Mouse (Mus musculus) stomach, postnatal 0 days (tissue): Measurements from ENCODE around the gene Kcnj10. TPM values are rescaled to one million over a fixed set of nuclear protein-coding genes. Genes with fewer than 3 reads are reported as not detected.
A peak's percentile ranks its signal among the peaks of the same experiment; 100 is the strongest.

Experiments used
- ATAC-seq: fragments of 200-750 bp; cut with Nextera tagmentation; 2 replicates; pipeline ENCODE4 v1.8.0; 2017; ENCODE audit not compliant: low FRiP score, low TSS enrichment
- DNase-seq: peaks from one replicate; pipeline ENCODE4 v3.0.0-alpha.2; 2016; ENCODE audit warnings: low spot score
- H3K27ac ChIP-seq: fragments of 300-500 bp; sonication (generic); replicated peaks from 2 replicates; pipeline ENCODE4 v1.5.1; 2014; ENCODE audit warnings: mild to moderate bottlenecking, control low read depth
- H3K27me3 ChIP-seq: fragments of 300-500 bp; sonication (generic); 2 replicates; pipeline ENCODE4 v1.6.1; 2014; ENCODE audit warnings: low read length; ENCODE audit not compliant: control insufficient read depth, insufficient read depth
- H3K36me3 ChIP-seq: fragments of 300-500 bp; sonication (generic); 2 replicates; pipeline ENCODE4 v1.6.1; 2014; ENCODE audit warnings: low read length, mixed read lengths; ENCODE audit not compliant: control insufficient read depth, insufficient read depth
- H3K4me1 ChIP-seq: fragments of 300-500 bp; sonication (generic); replicated peaks from 2 replicates; pipeline ENCODE4 v1.6.1; 2014; ENCODE audit warnings: antibody characterized with exemption; ENCODE audit not compliant: control insufficient read depth, insufficient read depth
- H3K4me2 ChIP-seq: fragments of 300-500 bp; sonication (generic); replicated peaks from 2 replicates; pipeline ENCODE4 v1.6.1; 2014; ENCODE audit warnings: low read depth, mild to moderate bottlenecking, control low read depth, moderate library complexity
- H3K4me3 ChIP-seq: fragments of 300-500 bp; sonication (generic); 2 replicates; pipeline ENCODE4 v1.5.1; 2014; ENCODE audit warnings: low read depth, low read length, control low read depth
- H3K9ac ChIP-seq: fragments of 300-500 bp; sonication (generic); 2 replicates; pipeline ENCODE4 v1.6.1; 2014; ENCODE audit warnings: mild to moderate bottlenecking, low read length, control low read depth, mixed read lengths
- H3K9me3 ChIP-seq: fragments of 300-500 bp; sonication (generic); 2 replicates; pipeline ENCODE4 v1.6.1; 2016; ENCODE audit warnings: low read length; ENCODE audit not compliant: control insufficient read depth
- CTCF ChIP-seq: IDR thresholded peaks from 2 replicates; pipeline ENCODE4 v1.5.1; 2016; ENCODE audit warnings: antibody characterized with exemption, low read depth, mild to moderate bottlenecking, moderate library complexity
- EP300 ChIP-seq: optimal IDR thresholded peaks from 2 replicates; pipeline ENCODE3; 2016; ENCODE audit warnings: antibody characterized with exemption
- WGBS: fragments of 180-500 bp; shearing (Covaris S2); extraction: QIAGEN DNeasy Blood & Tissue Kit; methylation state at CpG from one replicate; pipeline ENCODE4 v1.1.7; 2014; 5-methylcytosine and 5-hydroxymethylcytosine counted together
- polyA plus RNA-seq: library from polyadenylated mRNA; unstranded; fragments of >200 nt; fragmentation: Nextera tagmentation; extraction: Ambion mirVana; gene quantifications from 2 replicates; pipeline ENCODE4 v1.2.1, GENCODE M21; 2015

The Kcnj10 gene
- polyA plus RNA-seq, 1 experiment from 2014 or later, result 0.17 TPM

- Histone ChIP-seq H3K4me1 (peaks cover 4% of the 10 kb centered on the region), H3K27ac (no peak overlapping the region), H3K36me3 (peaks cover 8% of the 10 kb centered on the region; the same call in 1 of the 2 replicates), H3K4me2 (no peak overlapping the region), H3K27me3 (no peaks in the 10 kb centered on the region), H3K9me3 (no peaks in the 10 kb centered on the region), H3K4me3 (peak overlapping the region; percentile 59; the same call in 1 of the 2 replicates), H3K9ac (no peak overlapping the region)
- 75% methylated on average over 10 of the region's 10 CpGs for WGBS
- no peak for ATAC-seq
- DNase-seq, result no peak
- TF ChIP-seq CTCF, result no peak
- no peak for TF ChIP-seq EP300
Measured at GRCm38 (mm10) chr1:172313613-172314411, 27.2 kb upstream of the Kcnj10 start.

- no peak overlapping the region for H3K4me3 ChIP-seq
- DNase-seq (no peak), ATAC-seq (no peak)
- no peak overlapping the region for H3K9ac ChIP-seq
- TF ChIP-seq CTCF (no peak), EP300 (no peak)
- no peaks in the 10 kb centered on the region for H3K27me3 ChIP-seq
- peaks cover 4% of the 10 kb centered on the region for H3K4me1 ChIP-seq
- H3K9me3 ChIP-seq, result no peaks in the 10 kb centered on the region
- H3K36me3 ChIP-seq, result peaks cover 8% of the 10 kb centered on the region; the same call in 1 of the 2 replicates
- H3K4me2 ChIP-seq, result no peak overlapping the region
- 83% methylated on average over 3 of the region's 3 CpGs for WGBS
- H3K27ac ChIP-seq, result no peak overlapping the region
Measured at GRCm38 (mm10) chr1:172314911-172315310, 26.1 kb upstream of the Kcnj10 start.

- DNase-seq, result no peak
- Histone ChIP-seq H3K4me1 (peaks cover 4% of the 10 kb centered on the region), H3K9ac (no peak overlapping the region), H3K27ac (no peak overlapping the region), H3K4me3 (no peak overlapping the region), H3K27me3 (no peaks in the 10 kb centered on the region), H3K9me3 (no peaks in the 10 kb centered on the region), H3K36me3 (peaks cover 8% of the 10 kb centered on the region; the same call in 1 of the 2 replicates), H3K4me2 (no peak overlapping the region)
- ATAC-seq, result no peak
- 74% methylated on average over 18 of the region's 18 CpGs for WGBS
- TF ChIP-seq EP300 (no peak), CTCF (no peak)
Measured at GRCm38 (mm10) chr1:172317431-172317830, 23.6 kb upstream of the Kcnj10 start.

- no peak overlapping the region for H3K27ac ChIP-seq
- peaks cover 2% of the 10 kb centered on the region for H3K4me1 ChIP-seq
- H3K36me3 ChIP-seq, result peaks cover 8% of the 10 kb centered on the region; the same call in 1 of the 2 replicates
- TF ChIP-seq EP300 (no peak), CTCF (no peak)
- no peak for ATAC-seq
- H3K4me2 ChIP-seq, result no peak overlapping the region
- H3K9ac ChIP-seq, result no peak overlapping the region
- WGBS, result 79% methylated on average over 15 of the region's 15 CpGs
- H3K4me3 ChIP-seq, result no peak overlapping the region
- DNase-seq, result no peak
- no peaks in the 10 kb centered on the region for H3K9me3 ChIP-seq
- no peaks in the 10 kb centered on the region for H3K27me3 ChIP-seq
Measured at GRCm38 (mm10) chr1:172317946-172318345, 23.1 kb upstream of the Kcnj10 start.

- no peak for TF ChIP-seq CTCF
- no peak for TF ChIP-seq EP300
- WGBS, result 87% methylated on average over 15 of the region's 19 CpGs
- Histone ChIP-seq H3K36me3 (peaks cover 8% of the 10 kb centered on the region; the same call in 1 of the 2 replicates), H3K9ac (no peak overlapping the region), H3K4me1 (no peaks in the 10 kb centered on the region), H3K4me3 (no peak overlapping the region), H3K27me3 (no peaks in the 10 kb centered on the region), H3K4me2 (no peak overlapping the region), H3K9me3 (no peaks in the 10 kb centered on the region), H3K27ac (no peak overlapping the region)
- DNase-seq (no peak), ATAC-seq (no peak; the same call in 1 of the 2 replicates)
Measured at GRCm38 (mm10) chr1:172318424-172319035, 22.5 kb upstream of the Kcnj10 start.

- Histone ChIP-seq H3K4me1 (no peaks in the 10 kb centered on the region), H3K27ac (no peak overlapping the region), H3K4me2 (no peak overlapping the region), H3K9me3 (no peaks in the 10 kb centered on the region), H3K4me3 (no peak overlapping the region), H3K36me3 (peaks cover 8% of the 10 kb centered on the region; the same call in 1 of the 2 replicates), H3K27me3 (no peaks in the 10 kb centered on the region), H3K9ac (no peak overlapping the region)
- DNase-seq (no peak), ATAC-seq (no peak)
- TF ChIP-seq EP300 (no peak), CTCF (no peak)
- 83% methylated on average over 7 of the region's 7 CpGs for WGBS
Measured at GRCm38 (mm10) chr1:172319346-172319745, 21.7 kb upstream of the Kcnj10 start.
